Mouse (Mus musculus): ENCODE measurements around the gene Dpp4. TPM values are rescaled to one million over a fixed set of nuclear protein-coding genes. Genes with fewer than 3 reads are reported as not detected.

The Dpp4 gene
- polyA plus RNA-seq, 1 experiment from 2014 or later, result 0.80 TPM

GRCm38 (mm10) chr2:62420045-62420444 lies 8.0 kb upstream of the Dpp4 start:
- no peak overlapping the region for H3K4me3 ChIP-seq (ENCODE audit: low read depth, low read length)

GRCm38 (mm10) chr2:62417233-62417632 lies 5.2 kb upstream of the Dpp4 start:
- DNase-seq (ENCODE audit: low spot score) (no peak), ATAC-seq (ENCODE audit: insufficient read depth, low FRiP score, low TSS enrichment) (no peak)
- Histone ChIP-seq H3K4me2 (ENCODE audit: low read depth) (no peak overlapping the region), H3K9me3 (ENCODE audit: control insufficient read depth, low read length) (no peaks in the 10 kb centered on the region), H3K27me3 (ENCODE audit: control insufficient read depth, insufficient read depth, low read length) (no peaks in the 10 kb centered on the region), H3K4me3 (ENCODE audit: low read depth, low read length) (no peak overlapping the region), H3K27ac (ENCODE audit: low read depth, low read length) (no peak overlapping the region), H3K9ac (ENCODE audit: low read length) (no peak overlapping the region), H3K4me1 (ENCODE audit: control insufficient read depth, insufficient read depth, low read length) (no peaks in the 10 kb centered on the region), H3K36me3 (ENCODE audit: control insufficient read depth, insufficient read depth, low read length) (no peaks in the 10 kb centered on the region)
- 79% methylated on average over 1 of the region's 1 CpGs for WGBS

More at GRCm38 (mm10) chr2:62420045-62420444, 8.0 kb upstream of the Dpp4 start:
- ATAC-seq (ENCODE audit: insufficient read depth, low FRiP score, low TSS enrichment) (no peak), DNase-seq (ENCODE audit: low spot score) (no peak)
- 89% methylated on average over 3 of the region's 3 CpGs for WGBS
- H3K9me3 ChIP-seq (ENCODE audit: control insufficient read depth, low read length), result no peaks in the 10 kb centered on the region
- no peaks in the 10 kb centered on the region for H3K4me1 ChIP-seq (ENCODE audit: control insufficient read depth, insufficient read depth, low read length)
- H3K9ac ChIP-seq (ENCODE audit: low read length), result no peak overlapping the region
- no peaks in the 10 kb centered on the region for H3K36me3 ChIP-seq (ENCODE audit: control insufficient read depth, insufficient read depth, low read length)
- H3K27me3 ChIP-seq (ENCODE audit: control insufficient read depth, insufficient read depth, low read length), result no peaks in the 10 kb centered on the region
- no peak overlapping the region for H3K4me2 ChIP-seq (ENCODE audit: low read depth)
- H3K27ac ChIP-seq (ENCODE audit: low read depth, low read length), result no peak overlapping the region

DNA sequence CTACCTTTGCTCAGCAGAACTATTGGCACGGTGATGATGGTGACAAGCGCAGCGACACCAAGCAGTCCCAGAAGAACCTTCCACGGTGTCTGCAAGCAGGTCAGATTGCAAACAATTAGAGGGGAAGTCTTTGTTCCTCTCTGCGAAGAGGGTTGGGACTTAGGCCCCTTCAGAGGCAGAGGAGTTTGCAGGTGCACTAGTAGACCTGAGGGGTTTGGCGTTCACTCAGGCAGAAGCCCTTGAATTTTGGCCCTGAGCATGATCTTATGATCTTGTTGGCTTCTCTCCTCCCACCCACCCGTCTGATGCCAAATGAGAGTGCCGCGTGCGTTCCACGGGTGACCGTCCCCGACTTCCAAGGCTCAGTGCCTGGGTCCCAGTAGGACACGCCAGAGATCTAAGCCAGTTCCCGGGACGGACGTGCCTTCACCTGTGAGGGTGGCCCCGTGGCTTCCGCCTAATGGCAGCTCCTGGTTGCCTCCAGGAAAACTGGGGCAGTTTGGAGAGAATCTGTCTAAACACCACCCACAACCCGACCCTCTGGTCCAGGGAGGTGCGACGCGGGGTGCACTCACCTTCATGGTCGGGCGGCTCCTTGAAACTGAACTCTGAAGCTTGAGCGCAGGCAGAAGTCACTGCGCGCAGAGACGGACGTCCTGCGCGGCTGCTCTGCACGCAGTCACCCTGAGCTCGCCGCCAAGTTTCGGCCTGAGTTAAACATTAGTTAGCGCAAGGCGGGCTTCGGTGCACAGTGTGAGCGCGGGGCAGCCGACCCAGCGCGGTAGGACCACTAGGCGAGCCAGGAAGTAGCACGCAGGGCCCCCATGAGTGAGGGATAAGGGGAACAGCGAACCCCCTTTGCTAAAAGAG lies 585 bp downstream of the Dpp4 start:
- WGBS, result 5% methylated on average over 47 of the region's 47 CpGs
- H3K9ac ChIP-seq (ENCODE audit: low read length), result peak overlapping the region; percentile 5
- H3K4me2 ChIP-seq (ENCODE audit: low read depth), result peak overlapping the region; percentile 74
- ATAC-seq (ENCODE audit: insufficient read depth, low FRiP score, low TSS enrichment) (peak; percentile 65), DNase-seq (ENCODE audit: low spot score) (peak; percentile 63)
- no peaks in the 10 kb centered on the region for H3K36me3 ChIP-seq (ENCODE audit: control insufficient read depth, insufficient read depth, low read length)
- H3K9me3 ChIP-seq (ENCODE audit: control insufficient read depth, low read length), result no peaks in the 10 kb centered on the region
- H3K4me3 ChIP-seq (ENCODE audit: low read depth, low read length), result peak overlapping the region; percentile 31
- H3K27ac ChIP-seq (ENCODE audit: low read depth, low read length), result no peak overlapping the region
- H3K4me1 ChIP-seq (ENCODE audit: control insufficient read depth, insufficient read depth, low read length), result no peaks in the 10 kb centered on the region; the same call in none of the 2 replicates
- peaks cover 4% of the 10 kb centered on the region for H3K27me3 ChIP-seq (ENCODE audit: control insufficient read depth, insufficient read depth, low read length)

GRCm38 (mm10) chr2:62408701-62409201 lies 3.3 kb downstream of the Dpp4 start:
- no peak overlapping the region for H3K4me3 ChIP-seq (ENCODE audit: low read depth, low read length)
- H3K9me3 ChIP-seq (ENCODE audit: control insufficient read depth, low read length), result no peaks in the 10 kb centered on the region
- H3K4me1 ChIP-seq (ENCODE audit: control insufficient read depth, insufficient read depth, low read length), result no peaks in the 10 kb centered on the region; the same call in none of the 2 replicates
- no peak overlapping the region for H3K27ac ChIP-seq (ENCODE audit: low read depth, low read length)
- H3K36me3 ChIP-seq (ENCODE audit: control insufficient read depth, insufficient read depth, low read length), result no peaks in the 10 kb centered on the region
- ATAC-seq (ENCODE audit: insufficient read depth, low FRiP score, low TSS enrichment) (no peak), DNase-seq (ENCODE audit: low spot score) (no peak)
- no peak overlapping the region for H3K4me2 ChIP-seq (ENCODE audit: low read depth)
- 47% methylated on average over 4 of the region's 4 CpGs for WGBS
- no peak overlapping the region for H3K9ac ChIP-seq (ENCODE audit: low read length)
- H3K27me3 ChIP-seq (ENCODE audit: control insufficient read depth, insufficient read depth, low read length), result peaks cover 4% of the 10 kb centered on the region

GRCm38 (mm10) chr2:62408216-62408615 lies 3.8 kb downstream of the Dpp4 start:
- Histone ChIP-seq H3K9me3 (ENCODE audit: control insufficient read depth, low read length) (no peaks in the 10 kb centered on the region), H3K4me1 (ENCODE audit: control insufficient read depth, insufficient read depth, low read length) (no peaks in the 10 kb centered on the region; the same call in none of the 2 replicates), H3K4me2 (ENCODE audit: low read depth) (no peak overlapping the region), H3K27ac (ENCODE audit: low read depth, low read length) (no peak overlapping the region), H3K36me3 (ENCODE audit: control insufficient read depth, insufficient read depth, low read length) (no peaks in the 10 kb centered on the region), H3K9ac (ENCODE audit: low read length) (no peak overlapping the region), H3K27me3 (ENCODE audit: control insufficient read depth, insufficient read depth, low read length) (peaks cover 4% of the 10 kb centered on the region), H3K4me3 (ENCODE audit: low read depth, low read length) (no peak overlapping the region)
- WGBS, result 82% methylated on average over 5 of the region's 5 CpGs
- ATAC-seq (ENCODE audit: insufficient read depth, low FRiP score, low TSS enrichment) (no peak), DNase-seq (ENCODE audit: low spot score) (no peak)

DNA sequence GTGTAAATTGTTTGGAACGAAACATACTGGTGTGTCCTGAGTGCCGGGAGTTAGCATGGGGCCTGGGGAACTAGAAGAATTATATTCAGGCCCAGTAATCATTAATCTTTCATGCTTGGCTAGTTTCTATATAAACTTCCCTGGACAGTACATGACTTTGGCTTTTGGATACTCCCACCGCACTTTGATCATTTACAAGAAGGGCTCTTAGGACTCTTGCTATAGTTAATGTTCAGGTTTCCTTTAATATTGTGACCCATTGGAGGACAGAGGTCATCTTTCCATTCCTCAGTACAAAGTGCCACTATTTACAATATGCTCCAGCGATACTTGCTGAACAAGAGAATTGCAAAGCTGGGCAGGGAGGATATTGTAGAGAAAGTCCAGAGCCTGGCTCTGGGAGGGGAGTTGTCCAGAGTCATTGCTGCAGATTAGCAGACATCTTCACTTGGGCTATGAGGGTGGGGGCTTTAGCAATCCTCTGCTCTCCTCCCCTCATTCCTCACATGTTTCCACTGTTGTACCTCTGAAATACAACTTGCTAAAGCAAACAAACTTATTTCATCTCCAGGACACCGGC lies 8.4 kb downstream of the Dpp4 start:
- no peak overlapping the region for H3K4me2 ChIP-seq (ENCODE audit: low read depth)
- H3K27ac ChIP-seq (ENCODE audit: low read depth, low read length), result no peak overlapping the region
- no peaks in the 10 kb centered on the region for H3K9me3 ChIP-seq (ENCODE audit: control insufficient read depth, low read length)
- DNase-seq (ENCODE audit: low spot score) (no peak), ATAC-seq (ENCODE audit: insufficient read depth, low FRiP score, low TSS enrichment) (no peak)
- H3K4me3 ChIP-seq (ENCODE audit: low read depth, low read length), result no peak overlapping the region
- whole genome bisulfite sequencing, result 70% methylated on average over 5 of the region's 5 CpGs
- H3K4me1 ChIP-seq (ENCODE audit: control insufficient read depth, insufficient read depth, low read length), result no peaks in the 10 kb centered on the region
- no peaks in the 10 kb centered on the region for H3K36me3 ChIP-seq (ENCODE audit: control insufficient read depth, insufficient read depth, low read length)
- H3K27me3 ChIP-seq (ENCODE audit: control insufficient read depth, insufficient read depth, low read length), result no peaks in the 10 kb centered on the region
- no peak overlapping the region for H3K9ac ChIP-seq (ENCODE audit: low read length)

GRCm38 (mm10) chr2:62401011-62401410 lies 11.0 kb downstream of the Dpp4 start:
- no peak for ATAC-seq (ENCODE audit: insufficient read depth, low FRiP score, low TSS enrichment)
- Histone ChIP-seq H3K27me3 (ENCODE audit: control insufficient read depth, insufficient read depth, low read length) (no peaks in the 10 kb centered on the region), H3K9me3 (ENCODE audit: control insufficient read depth, low read length) (no peaks in the 10 kb centered on the region), H3K36me3 (ENCODE audit: control insufficient read depth, insufficient read depth, low read length) (no peaks in the 10 kb centered on the region), H3K9ac (ENCODE audit: low read length) (no peak overlapping the region), H3K4me3 (ENCODE audit: low read depth, low read length) (no peak overlapping the region), H3K4me1 (ENCODE audit: control insufficient read depth, insufficient read depth, low read length) (no peaks in the 10 kb centered on the region), H3K4me2 (ENCODE audit: low read depth) (no peak overlapping the region), H3K27ac (ENCODE audit: low read depth, low read length) (no peak overlapping the region)
- no peak for DNase-seq (ENCODE audit: low spot score)
- 94% methylated on average over 6 of the region's 6 CpGs for WGBS

GRCm38 (mm10) chr2:62399832-62400231 lies 12.2 kb downstream of the Dpp4 start:
- no peak overlapping the region for H3K27ac ChIP-seq (ENCODE audit: low read depth, low read length)
- ATAC-seq (ENCODE audit: insufficient read depth, low FRiP score, low TSS enrichment), result no peak
- WGBS, result 94% methylated on average over 2 of the region's 2 CpGs

More at GRCm38 (mm10) chr2:62399832-62400231, 12.2 kb downstream of the Dpp4 start:
- no peaks in the 10 kb centered on the region for H3K9me3 ChIP-seq (ENCODE audit: control insufficient read depth, low read length)
- no peaks in the 10 kb centered on the region for H3K36me3 ChIP-seq (ENCODE audit: control insufficient read depth, insufficient read depth, low read length)
- no peak for DNase-seq (ENCODE audit: low spot score)
- H3K4me1 ChIP-seq (ENCODE audit: control insufficient read depth, insufficient read depth, low read length), result no peaks in the 10 kb centered on the region
- no peak overlapping the region for H3K4me2 ChIP-seq (ENCODE audit: low read depth)
- H3K4me3 ChIP-seq (ENCODE audit: low read depth, low read length), result no peak overlapping the region
- no peaks in the 10 kb centered on the region for H3K27me3 ChIP-seq (ENCODE audit: control insufficient read depth, insufficient read depth, low read length)
- no peak overlapping the region for H3K9ac ChIP-seq (ENCODE audit: low read length)
